Mouse (Mus musculus) G1E (cell line): ENCODE results near the gene Myod1. TPM values are rescaled to one million over a fixed set of nuclear protein-coding genes. Genes with fewer than 3 reads are reported as not detected.

Source experiments
- ATAC-seq: 2 replicates; pipeline ENCODE4 v1.8.0; 2016; ENCODE audit warnings: mild to moderate bottlenecking; ENCODE audit not compliant: insufficient number of reproducible peaks, poor library complexity, low FRiP score, severe bottlenecking; ENCODE audit errors: extremely low read depth
- DNase-seq: peaks from one replicate; pipeline ENCODE4 v3.0.0; 2012; ENCODE audit warnings: low spot score
- H3K27me3 ChIP-seq: 2 replicates; pipeline ENCODE4 v1.6.1; 2012; ENCODE audit warnings: mild to moderate bottlenecking, low read length, inconsistent platforms; ENCODE audit not compliant: insufficient read depth
- H3K36me3 ChIP-seq: replicated peaks from 2 replicates; pipeline ENCODE3; 2012; ENCODE audit warnings: mild to moderate bottlenecking, inconsistent platforms
- H3K4me1 ChIP-seq: 2 replicates; pipeline ENCODE4 v1.6.1; 2012; ENCODE audit warnings: low read depth, low read length, inconsistent platforms, mixed read lengths; ENCODE audit not compliant: insufficient read depth
- H3K4me3 ChIP-seq: 2 replicates; pipeline ENCODE4 v1.5.1; 2012; ENCODE audit warnings: low read depth, mild to moderate bottlenecking, inconsistent platforms, low read length, moderate library complexity, mixed read lengths
- H3K9me3 ChIP-seq: replicated peaks from 2 replicates; pipeline ENCODE4 v1.6.1; 2012; ENCODE audit warnings: inconsistent platforms
- CTCF ChIP-seq: IDR thresholded peaks from 2 replicates; pipeline ENCODE4 v1.5.1; 2012; ENCODE audit warnings: low read depth, low read length, inconsistent platforms, mixed read lengths
- GATA1 ChIP-seq: IDR thresholded peaks from 2 replicates; pipeline ENCODE4 v1.6.1; 2012; ENCODE audit warnings: borderline replicate concordance, low read length, inconsistent platforms, mixed read lengths
- GATA2 ChIP-seq: IDR thresholded peaks from 2 replicates; pipeline ENCODE4 v1.6.1; 2012; ENCODE audit warnings: low read depth, low read length, inconsistent platforms, borderline replicate concordance
- POLR2AphosphoS5 ChIP-seq: IDR thresholded peaks from 2 replicates; pipeline ENCODE4 v1.6.1; 2012; ENCODE audit warnings: low read depth, low read length, inconsistent platforms; ENCODE audit not compliant: insufficient replicate concordance
- TAL1 ChIP-seq: conservative IDR thresholded peaks from 2 replicates; pipeline ENCODE4 v1.6.1; 2012; ENCODE audit warnings: low read depth, low read length, inconsistent platforms, mixed read lengths
- polyA plus RNA-seq: library from polyadenylated mRNA; stranded (reverse); fragments of >175 nt; gene quantifications from 2 replicates; pipeline ENCODE4 v1.2.3, GENCODE M21; 2012
- total RNA-seq, 2 experiments: library from RNA; stranded (forward) in 1 of 2; stranded (reverse) in 1 of 2; fragments of 200-1000 nt in 1 of 2; fragments of >200 nt in 1 of 2; fragmentation: Nextera tagmentation in 1 of 2; gene quantifications; 2 replicates each; pipeline ENCODE4 v1.2.3; 2014 to 2017

Myod1 gene
- total and polyA plus RNA-seq, 3 experiments, result 0.05 TPM; not detected in 2

- no peak for DNase-seq
- TF ChIP-seq TAL1 (no peak), POLR2AphosphoS5 (no peak), GATA1 (no peak), CTCF (no peak), GATA2 (no peak)
Measured at GRCm38 (mm10) chr7:46394933-46395332, 18.7 kb downstream of the Myod1 start.

GRCm38 (mm10) chr7:46395571-46395970 lies 19.3 kb downstream of the Myod1 start:
- H3K4me1 ChIP-seq, result no peaks in the 10 kb centered on the region
- H3K27me3 ChIP-seq, result peaks cover 3% of the 10 kb centered on the region; the same call in 1 of the 2 replicates
- DNase-seq (no peak), ATAC-seq (no peak)
- no peaks in the 10 kb centered on the region for H3K36me3 ChIP-seq
- H3K9me3 ChIP-seq, result peaks cover 23% of the 10 kb centered on the region
- no peak overlapping the region for H3K4me3 ChIP-seq
- TF ChIP-seq TAL1 (no peak), POLR2AphosphoS5 (no peak), GATA2 (no peak), CTCF (no peak), GATA1 (no peak)

More at GRCm38 (mm10) chr7:46394933-46395332, 18.7 kb downstream of the Myod1 start:
- no peaks in the 10 kb centered on the region for H3K36me3 ChIP-seq
- peaks cover 3% of the 10 kb centered on the region; the same call in 1 of the 2 replicates for H3K27me3 ChIP-seq
- ATAC-seq, result no peak
- peaks cover 23% of the 10 kb centered on the region for H3K9me3 ChIP-seq
- H3K4me3 ChIP-seq, result no peak overlapping the region
- H3K4me1 ChIP-seq, result no peaks in the 10 kb centered on the region

- TF ChIP-seq CTCF (no peak), POLR2AphosphoS5 (no peak), TAL1 (no peak), GATA1 (no peak), GATA2 (no peak)
- Histone ChIP-seq H3K36me3 (no peaks in the 10 kb centered on the region), H3K4me1 (no peaks in the 10 kb centered on the region), H3K4me3 (no peak within 1 kb of the TSS; the same call in 1 of the 2 replicates), H3K27me3 (peaks cover 3% of the 10 kb centered on the region; the same call in 1 of the 2 replicates), H3K9me3 (peaks cover 23% of the 10 kb centered on the region)
- ATAC-seq, result no peak
- DNase-seq, result no peak
Measured at GRCm38 (mm10) chr7:46396231-46396927, 20.1 kb downstream of the Myod1 start, which contains the start of gene Kcnc1. Gene Kcnc1, plus strand, starts transcription at chr7:46396497.

GRCm38 (mm10) chr7:46396928-46397731 lies 20.9 kb downstream of the Myod1 start:
- Histone ChIP-seq H3K4me1 (no peaks in the 10 kb centered on the region), H3K9me3 (peaks cover 23% of the 10 kb centered on the region), H3K36me3 (no peaks in the 10 kb centered on the region), H3K4me3 (0 out of 2 replicates have a peak overlapping the region, but pooled peaks have one; percentile 6), H3K27me3 (peaks cover 3% of the 10 kb centered on the region; the same call in 1 of the 2 replicates)
- ATAC-seq (no peak), DNase-seq (no peak)
- TF ChIP-seq GATA2, result no peak
- no peak for TF ChIP-seq CTCF
- no peak for TF ChIP-seq GATA1
- TF ChIP-seq POLR2AphosphoS5, result no peak
- no peak for TF ChIP-seq TAL1

- Histone ChIP-seq H3K4me3 (0 out of 2 replicates have a peak overlapping the region, but pooled peaks have one; percentile 6), H3K36me3 (no peaks in the 10 kb centered on the region), H3K9me3 (peaks cover 23% of the 10 kb centered on the region), H3K27me3 (peaks cover 3% of the 10 kb centered on the region; the same call in 1 of the 2 replicates), H3K4me1 (no peaks in the 10 kb centered on the region)
- no peak for DNase-seq
- TF ChIP-seq POLR2AphosphoS5 (no peak), CTCF (no peak), GATA2 (no peak), GATA1 (no peak), TAL1 (no peak)
- no peak for ATAC-seq
Measured at GRCm38 (mm10) chr7:46397732-46398333, 21.6 kb downstream of the Myod1 start.
